Mouse (Mus musculus) embryo, embryonic 11.5 days (tissue): ENCODE results near the gene Crk.
A peak's percentile ranks its signal among the peaks of the same experiment; 100 is the strongest.

Experiments
- DNase-seq: peaks from one replicate; pipeline ENCODE4 v3.0.0-alpha.2; 2012; ENCODE audit warnings: low read depth, low spot score

Crk gene

DNA sequence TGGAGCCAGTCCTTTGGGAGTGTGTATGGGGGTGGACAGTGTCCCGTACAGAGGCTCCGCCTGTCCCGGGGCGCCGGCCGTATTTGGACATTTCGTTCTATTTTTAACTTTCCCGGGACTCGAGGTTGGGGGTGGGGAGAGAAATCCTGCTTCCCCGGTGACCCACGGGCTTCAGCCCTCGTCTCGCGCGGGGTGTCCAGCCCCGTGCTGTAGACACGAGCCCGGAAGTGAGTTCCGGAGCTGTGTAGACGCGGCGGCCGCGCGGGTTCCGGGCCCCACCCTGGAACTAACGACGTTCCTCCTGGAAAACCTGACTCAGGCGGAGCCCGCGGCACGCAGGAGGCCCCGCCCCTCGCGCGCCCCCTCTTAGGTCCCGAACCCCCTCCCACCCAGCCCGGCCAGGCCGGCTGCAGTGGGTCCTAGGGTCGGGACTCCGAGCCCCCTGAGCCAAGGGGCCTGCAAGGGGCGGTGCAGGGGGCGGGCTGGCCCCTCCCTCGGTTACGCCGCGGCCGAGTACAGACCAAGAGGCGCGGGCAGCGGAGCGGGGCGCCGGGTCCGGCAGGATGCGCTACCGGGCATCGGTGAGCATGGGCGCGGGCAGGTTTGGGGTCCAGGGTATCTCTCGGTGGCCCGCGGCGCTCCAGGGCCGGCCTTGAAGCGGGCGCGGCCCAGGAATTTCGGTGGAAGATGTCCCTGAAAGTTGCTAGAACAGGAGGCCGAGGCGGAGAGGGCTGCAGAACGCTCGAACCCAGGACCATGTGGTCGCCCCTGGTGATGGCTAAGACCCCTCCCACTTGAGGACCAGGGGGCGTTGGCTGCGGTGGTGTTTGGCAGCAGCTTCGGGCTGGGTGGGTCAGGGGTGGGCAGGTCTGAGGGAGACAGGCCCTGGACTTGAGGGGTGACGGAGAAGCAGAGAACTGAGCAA lies 23.2 kb upstream of the Crk start:
- no peak for DNase-seq

DNA sequence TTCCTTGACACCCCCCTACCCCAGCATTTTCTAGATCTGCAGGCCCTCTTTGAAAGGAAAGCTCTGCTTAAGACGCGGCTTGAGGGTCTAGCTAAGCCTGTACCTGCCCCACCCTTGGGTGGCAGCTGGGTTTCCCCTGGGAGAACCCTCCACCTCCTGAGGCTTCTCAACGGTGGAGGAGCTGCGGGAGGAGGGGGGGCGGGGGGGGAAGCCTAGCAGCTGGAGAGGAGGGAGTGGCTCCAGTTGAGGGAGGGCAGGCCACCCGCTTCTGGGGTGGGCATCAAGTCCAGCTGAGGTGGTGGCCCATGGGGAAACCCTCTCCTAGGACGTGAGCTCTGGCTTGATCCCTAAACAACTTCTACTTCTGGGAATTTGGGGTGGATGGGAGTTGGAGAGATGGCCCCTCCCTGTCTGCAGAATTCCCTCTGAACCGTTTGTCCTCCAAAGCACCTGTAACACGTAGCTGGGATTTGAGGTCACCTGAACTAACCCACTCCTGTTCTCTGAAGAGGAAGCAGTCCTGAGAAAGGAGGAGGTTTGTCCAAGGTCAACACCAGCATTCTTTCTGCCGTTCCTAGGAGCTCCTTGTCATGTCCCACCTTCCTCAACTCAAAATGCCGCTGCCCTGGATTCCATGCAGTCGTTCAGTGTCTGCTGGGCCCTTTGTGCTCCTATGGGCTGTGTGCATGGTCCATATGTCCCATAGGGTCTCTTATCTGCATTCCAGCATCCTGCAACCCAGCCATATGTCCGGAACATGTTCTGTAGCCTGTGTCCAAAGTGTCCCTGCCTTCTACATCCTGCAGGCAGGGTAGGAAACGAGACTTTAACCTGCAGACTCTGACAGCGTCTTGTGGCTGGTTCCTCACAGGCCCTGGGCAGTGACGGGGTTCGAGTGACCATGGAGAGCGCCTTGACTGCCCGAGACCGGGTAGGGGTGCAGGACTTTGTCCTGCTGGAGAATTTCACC lies 22.2 kb upstream of the Crk start:
- no peak for DNase-seq

DNA sequence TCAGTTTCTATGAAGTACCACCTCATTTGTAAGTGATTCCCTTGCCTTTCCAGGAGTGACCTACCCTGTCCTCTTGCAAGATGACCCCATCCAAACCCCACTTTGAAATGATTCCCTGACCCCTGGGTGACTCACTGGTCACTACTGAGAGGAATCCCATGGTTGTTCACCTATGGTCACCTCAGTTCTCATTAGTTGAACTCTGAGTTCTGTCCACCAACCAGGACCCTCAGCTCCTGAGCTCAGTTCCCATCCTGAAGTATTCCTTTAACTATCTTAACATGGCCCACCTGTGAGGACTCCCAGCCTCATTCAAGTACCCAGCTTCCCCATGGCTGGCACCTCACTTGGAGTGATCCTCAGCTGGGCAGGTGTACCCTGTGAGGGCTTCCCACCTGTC lies 21.2 kb upstream of the Crk start:
- no peak for DNase-seq

DNA sequence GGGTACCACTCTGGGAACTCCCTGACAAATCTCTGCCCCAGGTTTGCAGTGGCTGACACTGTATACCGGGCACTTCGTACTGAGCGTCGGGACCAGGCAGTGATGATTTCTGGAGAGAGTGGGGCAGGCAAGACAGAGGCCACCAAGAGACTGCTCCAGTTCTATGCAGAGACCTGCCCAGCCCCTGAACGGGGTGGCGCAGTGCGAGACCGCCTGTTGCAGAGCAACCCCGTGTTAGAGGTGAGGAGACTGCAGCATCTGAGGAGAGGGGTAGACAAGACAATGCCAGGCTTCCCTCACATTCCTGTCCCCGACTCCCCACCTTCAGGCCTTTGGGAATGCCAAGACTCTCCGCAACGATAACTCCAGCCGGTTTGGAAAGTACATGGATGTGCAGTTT lies 20.7 kb upstream of the Crk start:
- no peak for DNase-seq

DNA sequence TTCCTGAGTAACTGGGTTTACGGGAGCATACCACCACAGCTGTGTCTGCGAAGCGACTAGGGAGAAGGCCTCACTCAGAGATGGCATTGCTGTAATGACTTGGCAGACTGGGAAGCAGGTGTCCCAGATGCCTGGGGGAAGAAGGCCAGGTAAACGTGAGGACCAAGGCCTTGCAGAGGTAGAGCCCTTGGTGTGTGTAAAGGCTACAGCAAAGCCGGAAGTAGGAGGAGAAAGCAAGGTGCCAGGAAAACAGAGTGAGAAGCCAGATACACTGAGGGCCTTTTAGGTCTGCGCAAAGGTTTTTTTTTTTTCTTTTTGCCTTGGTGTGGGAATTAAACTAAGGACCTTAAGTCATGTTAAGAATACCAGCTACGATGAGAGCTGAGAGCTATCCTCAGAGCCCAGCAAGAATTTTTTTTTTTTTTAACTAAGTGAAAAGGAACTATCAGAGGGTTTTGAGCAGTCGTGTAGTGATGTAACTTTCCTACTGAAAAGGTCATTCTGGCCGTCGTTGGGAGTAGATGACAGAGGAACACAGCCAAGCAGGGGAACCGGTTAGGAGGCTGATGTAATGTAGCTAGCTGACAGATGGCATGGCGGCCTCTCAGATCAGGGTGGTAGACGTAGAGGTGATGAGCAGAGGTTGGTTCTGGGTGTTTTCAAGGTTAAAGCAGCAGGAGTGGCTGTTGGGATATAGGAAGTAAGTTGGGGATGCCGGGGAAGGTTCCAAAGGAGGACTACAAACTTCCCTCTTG lies 19.9 kb upstream of the Crk start:
- DNase-seq = no peak

DNA sequence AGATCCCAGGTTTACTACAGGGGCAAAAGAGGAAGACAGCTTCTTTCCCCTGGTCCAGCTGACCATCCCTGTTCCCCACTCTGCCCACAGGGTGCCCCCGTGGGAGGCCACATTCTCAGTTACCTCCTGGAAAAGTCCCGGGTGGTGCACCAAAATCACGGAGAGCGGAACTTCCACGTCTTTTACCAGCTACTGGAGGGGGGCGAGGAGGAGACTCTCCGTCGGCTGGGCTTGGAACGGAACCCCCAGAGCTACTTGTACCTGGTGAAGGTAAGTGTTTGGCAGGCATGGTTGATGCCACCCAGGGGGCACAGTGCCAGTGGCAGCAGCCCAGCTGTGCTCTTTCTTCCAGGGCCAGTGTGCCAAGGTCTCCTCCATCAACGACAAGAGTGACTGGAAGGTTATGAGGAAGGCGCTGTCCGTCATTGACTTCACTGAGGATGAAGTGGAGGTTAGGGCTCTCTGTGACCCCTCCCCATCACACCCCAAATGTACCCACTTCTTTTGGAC lies 18.9 kb upstream of the Crk start:
- DNase-seq = no peak

DNA sequence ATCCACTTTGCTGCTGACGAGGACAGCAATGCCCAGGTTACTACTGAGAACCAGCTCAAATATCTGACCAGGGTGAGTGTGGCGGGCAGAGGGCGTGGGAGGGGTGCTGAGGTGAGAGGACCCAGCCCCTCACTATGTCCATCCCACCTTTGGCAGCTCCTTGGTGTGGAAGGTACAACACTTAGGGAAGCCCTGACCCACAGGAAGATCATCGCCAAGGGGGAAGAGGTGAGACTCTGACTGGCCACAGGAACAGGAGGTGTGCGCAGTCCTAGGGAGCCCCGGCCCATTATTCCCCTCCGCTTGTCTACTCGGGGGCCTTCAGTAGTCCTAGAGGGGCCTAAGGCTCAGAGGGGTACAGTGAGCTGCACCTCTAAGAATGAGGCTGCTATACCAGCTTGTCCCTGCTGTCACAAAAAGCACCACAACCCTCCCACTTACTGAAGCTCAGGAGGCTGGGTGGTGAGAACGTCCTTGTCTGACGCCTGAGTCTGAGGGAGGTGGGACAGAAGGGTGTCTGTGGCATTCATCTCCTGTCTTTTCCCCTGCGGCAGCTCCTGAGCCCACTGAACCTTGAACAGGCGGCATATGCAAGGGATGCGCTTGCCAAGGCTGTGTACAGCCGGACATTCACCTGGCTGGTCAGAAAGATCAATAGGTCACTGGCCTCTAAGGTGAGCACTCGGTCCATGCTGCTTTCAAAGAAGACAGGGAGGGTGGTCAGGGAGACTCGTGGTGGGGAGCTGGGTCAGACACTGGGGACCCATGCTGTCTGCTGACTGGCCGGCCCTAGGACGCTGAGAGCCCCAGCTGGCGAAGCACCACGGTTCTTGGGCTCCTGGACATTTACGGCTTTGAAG lies 17.9 kb upstream of the Crk start:
- DNase-seq = no peak

DNA sequence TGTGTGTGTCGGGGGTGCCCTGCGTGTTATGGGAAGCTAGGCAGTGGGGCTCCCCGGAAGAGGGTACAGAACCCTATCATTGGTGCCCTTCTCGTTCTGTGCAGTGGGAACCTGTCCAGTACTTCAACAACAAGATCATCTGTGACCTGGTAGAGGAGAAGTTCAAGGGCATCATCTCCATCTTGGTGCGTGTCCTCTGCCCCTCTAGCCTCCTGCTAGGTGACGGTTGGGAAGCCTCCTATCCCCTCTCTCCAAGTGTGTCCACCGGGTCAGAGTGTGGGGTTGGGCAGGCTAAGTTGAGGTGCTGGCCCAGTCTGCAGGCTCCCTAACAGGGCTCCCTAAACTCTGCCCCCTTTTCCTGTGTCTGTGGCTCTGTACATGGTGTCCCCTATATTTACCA lies 16.9 kb upstream of the Crk start:
- DNase-seq = no peak

DNA sequence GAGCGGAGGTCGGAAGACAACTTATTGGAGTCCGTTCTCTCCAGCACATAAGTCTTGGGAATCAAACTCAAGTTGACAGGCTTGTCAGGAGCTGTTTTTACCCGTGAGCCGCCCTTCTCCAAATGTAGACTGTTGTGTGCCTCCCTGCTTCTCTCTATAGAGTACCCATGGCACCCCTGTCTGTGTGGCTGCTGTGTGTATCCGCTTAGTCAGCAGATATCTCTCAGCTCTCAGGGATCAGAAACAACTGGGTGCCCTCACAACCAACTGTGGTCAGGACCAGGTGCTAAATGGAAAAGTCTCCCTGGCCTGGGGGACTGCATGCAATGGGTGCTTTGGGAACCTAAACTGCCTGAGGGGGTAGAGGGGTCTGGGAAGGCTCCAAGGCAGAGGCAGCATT lies 12.8 kb upstream of the Crk start:
- no peak for DNase-seq

DNA sequence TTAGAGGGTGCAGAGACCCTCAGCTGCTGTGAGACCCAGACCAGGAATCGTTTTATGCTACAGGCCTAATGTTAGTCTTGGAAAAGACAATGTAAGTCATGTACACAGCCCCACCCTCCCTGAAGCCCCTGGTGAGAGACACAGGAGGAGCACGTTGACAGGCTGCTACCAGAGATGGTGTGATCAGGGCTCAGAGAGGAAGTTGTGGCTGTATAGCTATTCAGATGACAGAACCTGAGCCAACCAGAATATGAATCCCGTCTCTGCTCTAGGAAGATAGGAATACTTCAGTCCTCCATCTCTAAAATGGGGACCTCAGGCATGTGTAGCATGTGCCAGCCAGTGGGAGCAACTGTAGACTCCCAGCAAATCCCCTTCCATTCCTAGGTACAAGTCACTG lies 10.4 kb upstream of the Crk start:
- DNase-seq = no peak

DNA sequence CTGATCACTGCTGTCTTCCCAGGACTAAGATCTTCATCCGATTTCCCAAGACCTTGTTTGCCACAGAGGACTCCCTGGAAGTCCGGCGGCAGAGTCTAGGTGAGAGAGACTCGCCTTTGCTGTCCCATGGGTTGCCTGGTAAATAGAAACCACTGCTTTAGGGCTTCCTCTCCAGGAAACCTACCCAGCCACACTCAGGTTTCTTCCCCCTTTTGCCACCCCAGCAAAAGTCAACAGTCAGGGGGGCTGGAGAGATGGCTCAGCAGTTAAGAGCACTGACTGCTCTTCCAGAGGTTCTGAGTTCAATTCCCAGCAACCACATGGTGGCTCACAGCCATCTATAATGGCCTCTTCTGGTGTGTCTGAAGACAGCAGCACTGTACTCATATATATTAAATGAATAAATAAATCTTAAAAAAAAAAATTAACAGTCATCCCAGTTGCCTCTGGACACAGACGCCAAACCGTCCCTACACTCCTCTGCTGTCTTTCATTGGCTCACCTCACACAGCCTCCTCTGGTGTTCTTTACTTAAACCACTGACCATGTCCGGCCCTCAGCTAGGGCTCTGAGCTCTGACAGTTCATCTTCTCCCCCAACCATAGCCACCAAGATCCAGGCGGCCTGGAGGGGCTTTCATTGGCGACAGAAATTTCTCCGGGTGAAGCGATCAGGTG lies 9.7 kb upstream of the Crk start:
- DNase-seq = no peak

DNA sequence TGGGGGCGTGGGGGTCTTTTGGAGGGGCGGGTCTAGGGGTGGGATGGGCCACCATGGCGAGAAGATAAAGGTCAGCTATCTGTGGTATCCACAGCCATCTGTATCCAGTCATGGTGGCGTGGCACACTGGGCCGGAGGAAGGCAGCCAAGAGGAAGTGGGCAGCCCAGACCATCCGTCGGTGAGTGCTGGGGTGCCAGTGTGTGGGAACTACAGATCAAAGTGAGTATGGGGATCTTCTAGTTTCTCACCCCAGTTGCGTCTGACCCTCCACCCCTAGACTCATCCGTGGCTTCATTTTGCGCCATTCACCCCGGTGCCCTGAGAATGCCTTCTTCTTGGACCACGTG lies 9.2 kb upstream of the Crk start:
- DNase-seq = no peak

DNA sequence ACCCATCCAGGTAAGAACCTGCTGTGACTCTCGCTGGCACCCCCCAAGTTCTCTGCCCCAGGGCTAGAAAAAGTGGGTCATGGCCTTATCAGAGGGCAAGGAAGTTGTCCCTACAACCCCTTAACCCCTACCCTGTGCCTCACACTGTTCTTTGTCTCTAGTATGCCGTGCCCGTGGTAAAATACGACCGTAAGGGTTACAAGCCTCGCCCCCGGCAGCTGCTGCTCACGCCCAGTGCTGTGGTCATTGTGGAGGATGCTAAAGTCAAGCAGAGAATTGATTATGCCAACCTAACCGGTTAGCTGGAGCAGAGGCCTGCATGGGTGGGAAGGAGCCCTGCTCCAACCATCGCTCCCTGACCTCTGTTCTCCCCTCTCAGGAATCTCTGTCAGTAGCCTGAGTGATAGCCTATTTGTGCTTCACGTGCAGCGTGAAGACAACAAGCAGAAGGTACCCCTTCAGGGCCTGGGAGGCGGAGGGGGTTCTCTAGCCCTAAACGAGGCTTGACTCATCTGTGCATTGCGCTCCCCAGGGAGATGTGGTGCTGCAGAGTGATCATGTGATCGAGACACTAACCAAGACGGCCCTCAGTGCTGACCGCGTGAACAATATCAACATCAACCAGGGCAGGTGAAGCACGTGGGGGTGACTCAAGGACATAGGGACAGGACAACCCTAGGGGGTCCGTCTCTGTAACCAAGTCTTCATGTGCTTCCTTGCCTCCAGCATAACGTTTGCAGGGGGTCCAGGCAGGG lies 7.5 kb upstream of the Crk start:
- no peak for DNase-seq

DNA sequence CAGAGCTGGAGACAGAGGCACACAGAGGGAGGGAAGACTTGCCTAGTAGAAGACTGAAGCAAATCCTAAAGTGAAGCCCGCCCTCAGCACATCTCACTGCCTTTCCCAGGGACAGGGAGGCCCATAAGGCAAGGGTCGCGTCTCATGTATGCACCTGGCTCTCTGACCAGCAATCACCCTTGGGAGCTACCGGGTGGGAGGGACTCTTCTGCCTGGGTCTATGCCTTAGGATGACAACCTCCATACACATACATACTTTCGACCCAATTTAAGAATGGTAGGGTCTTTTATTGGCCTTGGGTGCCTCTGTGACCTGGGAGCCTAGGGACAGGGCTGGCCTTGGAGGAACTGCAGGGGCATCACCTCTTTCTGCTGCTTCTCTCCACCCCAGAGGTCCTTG lies 5.6 kb upstream of the Crk start:
- no peak for DNase-seq

DNA sequence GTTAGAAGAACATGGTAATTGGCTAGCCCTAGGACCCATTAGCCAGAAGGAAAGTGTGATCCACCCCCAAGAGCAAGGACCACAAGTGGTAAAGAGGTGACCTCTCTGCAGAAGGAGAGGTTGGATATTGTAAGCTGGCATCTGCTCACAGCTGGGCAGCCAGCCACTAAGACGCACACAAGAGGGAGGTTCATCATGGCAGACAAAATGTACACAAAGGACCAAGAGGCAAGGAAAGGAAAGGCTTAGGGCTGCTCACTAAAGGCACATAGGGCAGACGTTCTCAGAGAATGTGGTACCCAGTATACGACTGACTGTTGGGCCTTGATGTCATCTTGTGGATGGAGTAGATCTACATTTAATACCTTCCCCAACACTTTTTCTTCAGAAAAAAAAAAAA lies 4.2 kb upstream of the Crk start:
- no peak for DNase-seq

DNA sequence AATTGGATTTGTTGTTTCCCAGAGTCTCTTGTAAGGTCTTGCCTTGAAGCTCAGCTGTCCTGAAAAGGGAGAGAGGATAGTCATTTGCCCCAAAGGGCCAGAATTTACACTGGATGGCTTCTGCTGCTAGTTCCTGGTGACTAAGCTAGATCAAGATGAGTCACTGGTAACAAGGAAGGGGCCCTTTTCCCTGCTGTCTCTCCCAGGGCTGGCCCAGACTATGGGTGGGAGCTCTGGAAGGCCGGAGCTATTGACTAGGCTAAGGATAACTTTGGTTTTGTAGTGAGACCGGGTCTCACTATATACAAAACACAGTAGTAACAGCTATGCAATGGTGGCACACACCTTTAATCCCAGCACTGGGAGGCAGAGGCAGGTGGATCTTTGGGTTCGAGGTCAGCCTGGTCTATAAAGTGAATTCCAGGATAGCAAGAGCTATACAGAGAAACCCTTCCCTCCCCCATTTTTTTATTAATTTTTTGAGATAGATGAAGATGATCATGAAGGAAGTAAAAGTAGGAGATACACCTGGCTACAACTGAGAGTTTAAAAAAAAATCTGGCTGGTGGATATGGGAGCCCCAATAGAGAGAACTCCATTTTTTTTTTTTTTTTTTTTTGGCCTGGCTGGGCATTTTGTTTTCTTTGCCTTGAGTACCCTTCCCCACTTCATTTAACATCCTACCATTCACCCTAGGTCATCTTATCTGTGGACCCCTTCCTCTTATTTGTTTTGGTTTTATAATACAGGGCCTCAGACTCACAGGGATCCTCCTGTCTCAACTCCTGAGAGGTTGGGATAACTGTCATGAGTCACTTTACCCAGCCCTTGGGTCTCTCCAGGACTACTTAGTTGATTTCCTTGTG lies 945 bp upstream of the Crk start:
- DNase-seq = no peak

DNA sequence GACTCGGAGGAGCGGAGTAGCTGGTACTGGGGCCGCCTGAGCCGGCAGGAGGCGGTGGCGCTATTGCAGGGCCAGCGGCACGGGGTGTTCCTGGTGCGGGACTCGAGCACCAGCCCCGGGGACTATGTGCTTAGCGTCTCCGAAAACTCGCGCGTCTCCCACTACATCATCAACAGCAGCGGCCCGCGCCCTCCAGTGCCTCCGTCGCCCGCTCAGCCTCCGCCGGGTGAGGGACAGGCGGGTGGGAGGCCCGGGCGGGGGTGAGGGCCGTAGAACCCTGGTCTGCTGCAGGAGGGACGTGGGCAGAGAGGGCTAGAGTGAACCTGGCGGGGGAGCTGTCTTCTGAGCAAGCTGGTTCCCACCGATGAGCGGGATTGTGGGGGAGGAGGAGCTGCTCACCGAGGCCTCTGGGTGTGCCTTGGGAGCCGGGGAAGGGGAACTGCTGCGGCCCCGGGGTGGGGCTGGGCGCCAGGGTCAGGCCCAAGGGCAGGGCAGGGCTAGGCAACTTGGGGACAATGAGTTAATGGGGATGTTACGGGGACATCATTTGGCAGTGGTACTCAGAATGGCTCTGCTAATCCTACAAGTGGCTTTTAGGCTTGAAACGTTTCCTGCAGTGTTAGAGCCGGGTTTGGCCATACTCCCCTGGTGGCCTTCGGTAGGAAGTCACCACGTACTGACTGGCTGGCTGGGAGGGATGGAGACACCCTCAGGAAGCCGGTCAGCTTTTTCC lies 546 bp downstream of the Crk start:
- peak; percentile 27 for DNase-seq

DNA sequence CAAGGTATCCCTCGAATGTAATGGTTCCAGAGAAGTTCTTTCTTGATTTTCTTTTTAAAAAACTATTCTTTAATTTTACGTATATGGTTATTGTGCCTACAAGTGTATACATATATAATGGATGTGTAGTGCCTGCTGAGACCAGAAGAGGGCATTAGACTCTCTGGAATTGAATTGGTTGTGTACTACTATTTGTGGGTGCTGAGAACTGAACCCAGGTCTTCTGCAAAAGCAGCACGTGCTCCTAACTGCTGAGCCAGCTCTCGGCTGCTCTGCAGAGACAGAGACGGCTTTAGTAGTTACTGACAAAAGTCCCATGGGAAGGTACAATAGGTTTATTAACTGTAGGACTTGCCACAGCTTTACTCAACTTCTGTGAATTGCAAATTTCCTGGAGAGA lies 5.4 kb downstream of the Crk start:
- no peak for DNase-seq
